Mouse (Mus musculus) v-Abl transformed pro-B cells (cell line): Measurements from ENCODE around the gene Nnat.
"Not testable (repeated sequence)": the region's sequence is repeated elsewhere in the genome, so short reads cannot be mapped to it uniquely, and the experiment has no call there.

Experiments used
- in situ Hi-C, 2 experiments: fragments of 400-800 bp; cut with MboI; formaldehyde crosslinking; loops; one replicate each; pipeline ENCODE4 v1.15.1; 2025; ENCODE audit not compliant: unreplicated experiment in 2 of 2

Nnat gene

DNA sequence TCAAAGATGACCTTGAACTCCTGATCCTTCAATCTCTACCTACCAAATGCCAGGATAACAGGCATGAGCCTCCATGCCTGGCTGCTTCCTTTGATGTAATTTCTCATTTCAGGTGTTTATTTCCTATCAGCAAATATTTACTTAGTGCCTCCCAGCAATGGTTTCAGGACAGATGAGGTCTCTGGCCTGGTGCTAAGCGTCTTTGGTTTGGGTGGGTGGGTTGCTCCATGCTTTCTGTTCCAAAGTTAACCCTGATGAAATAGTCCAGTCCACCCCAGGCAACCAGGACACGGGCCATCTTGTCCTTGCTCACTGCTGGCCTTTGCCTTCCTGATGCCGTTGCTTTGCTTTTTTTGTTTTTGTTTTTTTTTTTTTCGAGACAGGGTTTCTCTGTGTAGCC lies 9.6 kb upstream of the Nnat start:
- in situ Hi-C loops: no loop called here

DNA sequence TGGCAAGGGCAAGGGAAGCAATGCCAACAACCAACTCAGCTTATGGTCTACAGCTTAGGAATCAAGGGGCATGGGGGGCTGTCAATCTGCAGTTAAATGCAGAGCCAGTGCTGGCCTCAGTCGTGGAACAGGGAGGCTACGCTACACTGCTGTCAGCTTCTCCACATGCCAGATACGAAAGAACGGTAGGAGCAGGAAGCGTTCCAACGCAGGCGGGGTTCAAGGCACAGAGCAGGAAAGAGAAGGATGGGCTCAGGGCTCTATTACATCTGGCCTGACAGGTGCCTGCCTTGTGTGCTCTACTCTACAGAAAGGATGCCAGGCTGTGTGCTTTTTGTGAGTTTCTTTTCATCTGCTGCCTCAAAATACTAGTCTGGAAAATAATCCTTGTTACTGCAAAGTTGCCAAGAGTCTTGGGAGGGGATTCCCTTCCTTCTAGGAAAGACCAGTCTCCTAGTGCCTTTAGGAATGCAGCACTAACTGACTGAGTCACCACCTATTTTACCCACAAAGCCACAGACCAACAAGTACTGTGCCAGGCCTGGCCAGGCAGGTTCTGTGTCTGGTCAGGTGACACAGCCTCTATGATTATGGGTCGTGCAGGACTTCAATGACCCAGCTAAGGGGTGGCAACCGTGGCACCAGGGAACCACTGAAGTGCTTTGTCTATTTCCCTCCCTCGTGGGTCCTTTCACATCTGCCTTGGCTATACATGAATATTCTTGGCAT lies 7.6 kb upstream of the Nnat start:
- in situ Hi-C loops: no loop called here

DNA sequence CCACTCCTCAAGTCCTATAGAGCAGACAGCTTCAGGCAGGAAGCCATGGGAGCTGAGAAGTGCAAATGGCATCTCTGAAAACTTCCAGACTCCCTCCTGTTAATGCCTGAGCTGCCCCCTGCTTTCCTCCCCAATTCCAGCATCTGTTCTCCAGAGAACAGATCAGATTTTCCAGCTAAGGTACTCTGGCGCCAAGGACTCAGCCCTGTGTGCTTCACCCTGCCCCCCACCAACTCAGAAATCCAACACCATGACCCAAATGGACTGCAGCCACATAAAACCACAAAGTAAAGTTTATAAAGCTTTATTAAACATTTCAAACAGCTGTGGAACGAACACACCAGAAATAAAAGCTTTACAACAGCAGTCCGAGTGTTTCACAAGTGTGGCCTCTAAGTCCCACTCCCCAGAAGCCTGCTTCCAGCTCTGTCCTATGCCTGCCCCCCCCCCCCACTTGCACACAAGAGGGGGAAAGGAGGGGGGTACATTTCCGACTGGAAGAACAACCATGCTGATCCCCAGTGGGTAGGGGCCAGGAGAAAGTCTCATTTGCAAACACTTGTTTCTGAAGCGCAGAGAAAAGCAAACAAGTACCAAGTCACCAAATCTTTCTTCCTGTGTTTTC lies 3.7 kb upstream of the Nnat start:
- in situ Hi-C loops: no loop called here

DNA sequence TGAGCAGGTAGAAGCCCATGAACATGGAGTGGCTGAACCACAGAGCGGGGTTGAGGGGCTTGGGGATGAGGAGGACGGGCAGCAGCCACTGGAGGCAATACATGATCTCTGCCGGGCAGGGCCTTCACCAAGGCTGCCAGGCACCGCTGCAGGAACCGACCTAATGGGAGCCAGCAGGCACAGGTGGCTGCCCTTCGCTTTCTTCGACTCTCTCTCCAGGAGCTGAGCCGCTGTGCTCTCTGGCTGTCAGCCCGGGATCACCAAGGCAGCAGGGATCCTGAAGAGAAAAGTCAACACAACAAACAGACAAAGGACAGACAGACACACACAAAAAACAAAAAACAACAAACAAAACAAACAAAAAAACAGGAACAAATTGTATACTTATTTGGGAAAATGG lies 1.8 kb upstream of the Nnat start:
- in situ Hi-C loops: no loop called here

DNA sequence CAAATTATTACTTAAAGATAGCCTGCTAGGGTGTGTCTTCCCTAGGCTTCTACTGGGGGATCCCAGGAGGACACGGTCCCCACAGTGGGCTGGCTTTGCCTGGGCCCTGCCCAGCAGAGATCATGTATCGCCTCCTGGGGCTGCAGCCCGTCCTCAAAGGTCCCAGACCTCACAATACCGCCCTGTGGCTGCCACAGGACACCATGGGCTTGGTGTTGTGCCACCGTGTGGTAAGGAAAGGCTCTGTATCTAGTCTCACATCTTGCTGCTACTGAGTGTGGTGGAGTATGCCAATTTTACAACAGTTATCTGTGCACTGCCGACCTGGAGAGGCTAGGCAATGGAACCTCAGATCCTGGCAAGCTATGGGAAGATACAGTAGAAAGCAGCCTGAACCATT lies 1.4 kb upstream of the Nnat start:
- in situ Hi-C loops: no loop called here

DNA sequence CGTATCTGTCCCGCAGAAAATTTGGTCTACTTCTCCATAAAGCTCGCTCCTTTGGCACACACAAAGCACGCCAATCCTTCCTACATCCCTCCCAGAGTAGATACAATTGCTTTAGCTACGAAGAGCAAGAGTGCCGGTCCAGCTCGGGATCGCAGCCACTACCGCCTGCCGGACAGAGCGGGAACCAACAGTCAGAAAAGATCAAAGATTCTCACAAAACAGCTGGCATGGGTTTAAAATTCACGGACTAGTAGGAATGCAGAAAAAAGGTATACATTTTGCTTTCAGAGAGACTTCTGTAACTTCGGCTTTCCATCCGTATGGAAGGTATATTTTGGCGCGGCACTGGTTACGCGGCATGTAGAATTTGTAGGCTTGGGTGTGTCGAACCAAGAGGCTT lies 438 bp upstream of the Nnat start:
- in situ Hi-C loops: no loop called here

DNA sequence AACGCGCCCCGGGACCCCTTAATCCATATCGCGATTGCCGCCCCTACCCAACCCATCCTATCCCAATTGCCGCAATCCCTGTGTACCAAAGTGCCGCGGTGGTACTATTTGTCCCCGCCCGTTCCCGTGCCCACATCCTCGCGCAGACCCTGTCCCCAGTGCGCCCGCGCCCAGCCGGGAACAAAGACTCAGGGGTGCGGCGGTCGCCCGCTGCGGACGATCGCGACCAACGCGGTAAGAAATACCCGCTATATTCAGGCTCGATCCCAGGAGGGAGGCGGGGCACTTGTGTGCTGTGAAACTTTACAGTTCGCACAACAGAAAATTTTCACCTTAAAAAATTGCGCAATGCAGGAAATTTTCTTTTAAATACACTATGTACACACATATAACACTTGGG lies 424 bp downstream of the Nnat start:
- in situ Hi-C loops: no loop called here

DNA sequence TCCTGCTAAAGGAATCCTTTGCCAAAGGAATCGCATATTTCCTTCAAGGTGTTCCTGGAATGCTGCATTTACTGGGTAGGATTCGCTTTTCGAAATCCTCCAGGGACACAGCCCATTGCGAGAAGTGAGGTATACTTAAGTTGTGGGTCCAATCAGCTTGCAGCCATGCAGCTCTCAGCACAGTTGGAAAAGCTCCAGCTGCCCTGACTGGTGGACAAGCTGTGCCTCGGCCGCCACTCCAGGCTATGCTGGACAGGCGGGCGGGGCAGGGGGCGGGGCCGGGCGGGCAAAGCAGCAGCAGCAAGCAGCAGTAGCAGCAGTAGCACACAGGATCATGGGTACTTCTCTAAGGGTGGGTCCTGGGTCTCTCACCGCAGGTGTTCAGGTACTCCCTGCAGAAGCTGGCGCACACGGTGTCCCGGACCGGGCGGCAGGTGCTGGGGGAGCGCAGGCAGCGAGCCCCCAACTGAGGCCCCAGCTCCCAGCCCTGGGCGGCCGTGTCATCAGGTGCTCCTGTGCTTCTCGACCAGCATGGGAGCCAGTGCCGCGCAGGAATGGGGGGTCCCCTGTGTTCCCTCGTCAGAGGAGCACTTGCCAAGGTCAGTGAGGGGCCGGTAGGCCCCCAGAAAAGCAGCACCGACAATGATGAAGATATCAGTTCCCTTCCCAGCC lies 1.4 kb downstream of the Nnat start:
- in situ Hi-C loops: no loop called here

DNA sequence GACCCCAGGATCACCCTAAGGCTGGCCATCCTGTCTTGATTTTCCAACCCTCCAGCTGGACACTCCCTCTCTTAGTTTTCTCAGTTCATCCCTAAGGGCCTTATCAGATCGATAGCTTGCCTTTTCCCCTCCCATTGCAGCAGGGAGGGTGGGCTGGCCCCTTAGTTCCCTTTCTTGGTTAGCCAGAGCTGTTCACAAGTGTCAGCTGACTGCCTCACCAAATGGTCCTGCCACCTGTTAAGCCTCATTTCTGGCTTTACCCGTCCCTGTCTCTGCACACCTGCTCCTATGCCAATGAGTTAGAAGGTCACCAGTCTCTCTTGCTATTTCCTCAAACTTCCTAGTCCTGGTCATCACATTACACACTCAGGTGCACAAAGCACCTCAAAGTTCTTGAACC lies 3.2 kb downstream of the Nnat start:
- in situ Hi-C loops: no loop called here

DNA sequence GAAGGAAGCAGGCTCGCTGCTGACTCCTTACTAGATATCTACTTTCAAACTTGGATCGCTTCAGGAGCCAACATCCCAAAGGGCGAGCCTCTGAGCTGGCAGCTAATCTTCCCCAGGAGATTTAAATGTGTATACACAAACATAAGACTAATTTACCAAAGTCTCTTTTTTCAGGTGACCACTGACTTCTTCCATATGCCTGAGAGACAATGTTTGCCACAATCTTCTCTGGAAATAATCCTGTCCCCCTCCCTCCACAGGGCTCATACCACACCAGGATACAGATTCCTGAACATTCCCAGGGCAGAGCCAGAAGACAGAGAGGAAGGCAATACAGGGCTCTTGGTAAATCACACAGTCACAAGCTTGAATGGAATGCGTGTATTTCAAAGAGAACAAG lies 4.8 kb downstream of the Nnat start:
- in situ Hi-C loops: no loop called here

DNA sequence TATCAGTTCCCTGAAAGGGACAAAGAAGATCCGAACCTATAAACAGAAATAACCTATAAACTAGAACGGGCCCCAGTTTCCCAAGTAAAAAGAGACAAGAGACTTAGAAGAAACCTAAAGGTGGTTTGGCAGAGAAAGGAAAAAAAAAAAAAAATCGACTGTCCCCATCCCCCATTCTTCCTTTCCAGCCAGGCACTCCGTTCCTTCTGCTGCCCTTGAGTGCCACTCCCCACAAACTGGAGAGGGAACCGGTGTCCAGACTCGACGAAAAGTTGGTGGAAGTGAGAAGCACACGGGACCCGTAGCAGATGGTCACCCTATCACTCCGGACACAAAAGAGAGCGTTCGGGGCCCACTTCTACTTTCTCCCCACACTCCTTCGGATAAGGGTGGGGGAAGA lies 5.6 kb downstream of the Nnat start:
- in situ Hi-C loops: no loop called here

DNA sequence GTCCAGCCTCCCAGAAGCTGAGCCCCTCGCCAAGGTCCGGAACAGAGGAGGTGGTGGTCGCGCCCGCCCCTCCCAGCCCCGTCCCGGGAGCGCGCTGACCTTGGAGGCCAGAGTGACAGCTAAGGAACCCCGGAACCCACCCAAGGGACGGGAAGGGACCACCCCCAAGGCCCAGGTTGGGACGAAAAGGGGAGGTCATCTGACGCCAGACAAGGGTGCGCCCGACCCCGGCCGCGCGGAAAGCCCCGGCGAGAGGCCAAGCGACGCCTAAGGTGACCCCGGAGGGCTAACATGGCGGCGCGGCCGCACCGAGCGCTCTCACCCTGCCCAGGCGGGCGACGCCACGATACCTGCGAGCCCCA lies 6.0 kb downstream of the Nnat start:
- in situ Hi-C loops: no loop called here

DNA sequence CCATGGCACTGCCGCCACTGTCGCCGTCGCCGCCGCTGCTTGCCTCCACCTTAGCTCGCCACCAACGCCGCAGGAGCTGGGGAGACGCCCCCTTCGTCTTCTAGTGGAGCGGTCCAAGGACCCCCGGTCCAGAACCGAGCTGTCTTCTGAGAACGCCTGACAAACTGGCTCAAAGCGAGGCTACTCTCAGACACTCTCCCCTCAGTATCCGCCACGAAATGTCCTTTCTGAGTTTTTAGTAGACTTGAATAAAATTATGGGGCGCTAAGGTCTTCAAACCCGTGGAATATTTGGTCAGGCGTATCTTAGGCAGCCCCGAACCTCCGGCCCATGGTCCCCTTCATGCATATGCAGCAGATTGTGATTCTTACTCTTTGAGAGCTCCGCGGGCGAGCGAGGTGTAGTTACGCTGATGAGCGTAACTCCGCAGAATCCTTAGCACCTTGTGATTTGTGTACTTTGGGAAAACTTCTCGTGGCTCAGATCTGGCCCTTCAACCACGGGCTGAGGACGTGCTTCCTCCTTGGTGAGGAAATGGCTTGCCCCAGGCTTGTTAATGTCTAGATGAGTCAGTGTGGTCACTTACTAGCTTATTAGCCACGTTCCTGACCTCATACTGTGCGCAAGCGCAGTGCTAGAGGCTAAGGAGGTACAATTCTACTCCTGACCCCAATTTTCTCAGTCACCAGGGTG lies 6.5 kb downstream of the Nnat start:
- in situ Hi-C loops: no loop called here

DNA sequence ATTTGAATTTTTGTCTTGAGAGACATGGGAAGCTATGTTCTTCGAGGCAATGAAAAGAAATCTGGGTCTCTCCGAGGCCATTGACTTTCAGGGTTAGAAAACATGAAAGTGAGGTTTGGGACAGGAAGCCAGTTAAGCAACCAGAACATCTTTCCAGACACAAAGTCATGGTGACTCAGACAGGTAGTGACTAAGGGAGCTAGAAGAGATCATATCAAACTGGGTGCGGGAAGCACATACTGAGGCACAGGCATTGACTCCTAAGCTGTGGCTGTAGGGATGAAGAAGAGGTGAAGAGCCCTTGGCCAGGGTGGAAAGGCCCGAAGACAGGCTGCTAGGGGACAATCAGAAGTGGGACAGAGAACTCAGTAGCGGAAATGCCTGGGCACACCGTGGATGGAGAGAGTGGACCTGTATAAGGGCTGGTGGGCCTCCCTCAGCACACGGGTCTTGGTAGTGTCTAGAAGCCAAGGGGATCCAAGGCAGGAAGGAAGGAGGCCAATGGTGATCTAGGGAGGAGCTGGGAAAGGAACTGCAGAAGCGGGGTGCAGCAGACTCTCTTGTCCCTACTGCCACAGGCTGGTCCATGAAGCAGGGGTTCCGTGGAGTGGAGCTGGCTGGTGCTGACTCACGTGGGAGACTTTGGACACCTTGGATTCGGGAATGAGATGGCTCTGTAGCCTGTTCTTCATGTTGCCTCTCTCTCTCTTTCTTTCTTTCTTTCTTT lies 7.5 kb downstream of the Nnat start:
- in situ Hi-C loops: no loop called here

DNA sequence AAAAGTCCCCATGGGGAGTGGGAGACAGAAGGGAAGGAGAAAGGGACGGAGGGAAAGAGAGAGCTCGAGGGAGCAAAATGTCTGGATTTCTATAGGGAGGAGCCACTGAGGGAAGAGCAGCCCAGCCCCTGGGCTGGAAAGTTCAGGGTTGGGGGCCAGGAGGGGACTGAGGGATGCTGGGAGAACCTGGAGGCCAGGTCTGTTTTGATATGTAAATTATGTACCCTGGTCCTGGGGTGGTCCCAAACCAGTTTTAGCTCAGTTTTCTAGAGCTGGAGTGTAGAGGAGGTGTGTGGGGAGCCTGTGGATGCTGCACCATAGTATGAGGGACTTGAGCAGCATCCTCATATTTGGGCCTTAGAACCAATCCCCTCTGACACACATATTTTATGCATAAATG lies 9.0 kb downstream of the Nnat start:
- in situ Hi-C loops: no loop called here

DNA sequence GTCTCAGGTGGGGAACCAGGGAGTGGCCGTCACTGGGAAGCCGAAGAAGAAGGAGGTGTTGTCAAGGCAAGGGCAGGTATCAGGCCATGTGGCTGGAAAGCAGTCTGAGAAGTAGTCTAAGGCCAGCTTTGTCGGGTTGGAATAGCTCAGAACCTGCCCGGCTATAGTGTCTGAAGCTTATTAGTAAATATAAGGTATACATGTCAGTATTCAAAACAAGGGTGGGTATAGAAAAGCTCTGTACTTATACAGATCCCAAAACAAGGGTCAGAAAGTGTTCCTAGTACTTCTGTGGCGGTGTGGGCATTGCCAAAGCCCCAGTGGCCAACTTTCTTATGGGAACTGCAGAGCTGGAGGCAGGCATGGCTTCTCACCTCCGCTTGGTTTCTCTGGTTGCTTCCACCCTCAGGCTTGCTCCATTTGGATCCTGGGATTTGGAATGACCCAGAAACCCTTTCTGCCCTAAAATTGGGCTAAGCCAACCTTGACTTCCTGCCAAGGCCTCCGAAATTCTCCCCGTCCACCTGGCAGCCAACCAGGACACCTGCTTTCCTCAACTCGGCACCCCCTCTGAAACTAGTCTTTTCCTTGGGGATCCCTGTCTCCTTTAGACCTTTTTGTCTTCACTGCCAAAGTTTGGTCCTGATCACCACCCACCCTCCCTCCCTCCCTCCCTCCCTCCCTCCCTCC lies 10.1 kb downstream of the Nnat start:
- in situ Hi-C loops: loop anchor here (5.0 to 10.0 kb wide), 4 partner anchors 108 to 445 kb away; no protein-coding TSS in a partner anchor

DNA sequence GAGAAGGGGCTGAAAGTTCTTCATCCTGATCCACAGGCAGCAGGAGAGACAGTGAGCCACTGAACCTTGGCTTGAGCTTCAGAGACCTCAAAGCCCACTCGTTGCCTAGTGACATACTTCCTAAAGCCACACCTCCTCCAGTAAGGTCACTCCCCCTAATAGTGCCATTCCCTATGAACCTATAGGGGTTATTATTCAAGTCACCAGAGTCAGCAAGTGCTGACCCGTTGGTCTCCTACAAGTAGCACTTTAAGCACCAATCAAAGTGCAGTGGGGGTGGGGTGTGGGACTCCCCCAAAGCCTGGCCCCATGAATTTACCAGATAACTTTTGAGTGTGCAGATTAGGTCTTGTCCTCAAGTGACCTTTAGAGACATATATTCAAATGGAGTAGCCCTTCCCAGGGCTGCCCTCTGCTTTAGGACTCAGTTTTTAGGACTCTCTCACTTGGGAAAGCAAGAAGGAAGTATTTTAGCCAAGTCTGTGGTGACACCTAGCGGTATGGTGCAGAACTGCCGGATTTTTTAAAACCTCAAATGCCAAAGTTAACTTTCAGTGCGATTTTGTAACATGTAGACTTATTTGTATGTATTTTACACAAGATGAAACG lies 11.4 kb downstream of the Nnat start, which contains the start of gene Blcap:
Blcap (minus strand) TSS at position 51 of the 609 bp plus-strand sequence.
- in situ Hi-C loops: loop anchor here (5.0 to 10.0 kb wide), 4 partner anchors 109 to 447 kb away; no protein-coding TSS in a partner anchor

DNA sequence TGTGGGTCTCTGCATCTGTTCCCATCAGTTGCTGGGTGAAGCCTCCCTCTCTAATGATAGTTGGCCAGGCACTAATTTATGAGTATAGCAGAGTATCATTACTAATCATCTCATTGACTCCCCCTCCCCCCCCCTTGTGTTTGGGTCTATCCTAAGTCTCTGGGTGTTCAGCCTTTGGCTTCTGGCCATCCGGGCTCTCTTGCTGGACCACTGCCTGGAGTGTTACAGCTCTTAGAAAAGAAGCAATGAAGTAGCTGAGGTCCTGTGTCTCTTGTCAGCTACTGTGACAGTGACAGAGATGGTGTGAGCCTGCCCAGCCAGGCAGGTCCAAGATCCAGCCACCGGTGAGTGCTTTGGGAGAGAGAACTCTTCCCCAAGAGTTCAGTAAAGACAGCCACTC lies 12.9 kb downstream of the Nnat start:
- in situ Hi-C loops: loop anchor here (5.0 to 10.0 kb wide), 4 partner anchors 110 to 448 kb away; no protein-coding TSS in a partner anchor

DNA sequence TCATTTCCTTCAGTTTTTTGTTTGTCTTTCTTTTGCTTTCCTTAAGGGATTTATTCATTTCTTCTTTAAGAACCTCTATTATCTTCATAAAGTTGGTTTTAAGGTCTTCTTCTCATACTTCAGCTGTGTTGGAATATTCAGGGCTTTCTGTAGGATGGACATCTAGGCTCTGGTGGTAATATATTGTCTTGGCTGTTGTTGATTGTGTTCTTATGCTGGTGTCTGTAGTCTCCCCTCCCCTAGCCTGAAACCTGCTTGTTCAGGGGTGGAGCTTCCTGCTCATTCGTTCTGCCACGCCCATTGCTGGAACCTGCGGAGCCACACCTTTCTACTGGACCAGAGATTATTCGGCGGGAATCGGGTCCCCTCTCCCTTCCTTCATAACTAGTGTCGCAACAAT lies 25.5 kb downstream of the Nnat start:
- in situ Hi-C loops: not testable (repeated sequence)
